Mouse (Mus musculus) thymus, adult 2 months (tissue): ENCODE data around the gene Rbfox3.

Experiments
- CTCF ChIP-seq: fragments of 200-500 bp; IDR thresholded peaks from 2 replicates; pipeline ENCODE4 v1.5.1; 2012; ENCODE audit warnings: mild to moderate bottlenecking, control low read depth, low read length, moderate library complexity, borderline replicate concordance; ENCODE audit not compliant: control insufficient read depth, poor library complexity, insufficient read depth; ENCODE audit errors: extremely low read depth
- POLR2A ChIP-seq: fragments of 200-500 bp; IDR thresholded peaks from 2 replicates; pipeline ENCODE4 v1.6.1; 2012; ENCODE audit warnings: mild to moderate bottlenecking, low read length, control low read depth, moderate library complexity; ENCODE audit not compliant: control insufficient read depth, poor library complexity, insufficient read depth; ENCODE audit errors: extremely low read depth

DNA sequence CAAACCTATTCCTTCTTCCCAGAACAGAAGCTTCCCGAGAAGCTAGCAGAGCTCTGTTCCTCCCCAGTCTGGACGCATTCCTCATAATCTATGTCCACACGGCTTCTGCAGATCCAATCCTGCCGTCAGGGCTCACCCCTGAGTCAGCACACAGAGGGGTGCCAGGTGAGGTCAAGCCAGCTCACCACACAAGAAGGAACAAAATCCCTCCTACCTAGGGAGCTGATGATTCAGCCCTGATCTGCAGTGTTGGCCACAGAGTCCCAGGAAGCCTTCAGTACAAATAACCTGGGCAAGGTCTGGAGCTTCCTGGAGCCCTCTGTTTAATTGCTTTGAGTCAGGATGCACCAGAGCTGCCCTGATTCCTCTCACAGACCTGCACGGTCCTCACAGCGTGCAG lies 60.0 kb downstream of the Rbfox3 start:
- TF ChIP-seq CTCF, result no peak
- TF ChIP-seq POLR2A, result no peak
